Mouse (Mus musculus): ENCODE data around the gene Scn8a. TPM values are rescaled to one million over a fixed set of nuclear protein-coding genes. Genes with fewer than 3 reads are reported as not detected.

Gene Scn8a
- polyA plus RNA-seq, 1 experiment, result 0.45 TPM

DNA sequence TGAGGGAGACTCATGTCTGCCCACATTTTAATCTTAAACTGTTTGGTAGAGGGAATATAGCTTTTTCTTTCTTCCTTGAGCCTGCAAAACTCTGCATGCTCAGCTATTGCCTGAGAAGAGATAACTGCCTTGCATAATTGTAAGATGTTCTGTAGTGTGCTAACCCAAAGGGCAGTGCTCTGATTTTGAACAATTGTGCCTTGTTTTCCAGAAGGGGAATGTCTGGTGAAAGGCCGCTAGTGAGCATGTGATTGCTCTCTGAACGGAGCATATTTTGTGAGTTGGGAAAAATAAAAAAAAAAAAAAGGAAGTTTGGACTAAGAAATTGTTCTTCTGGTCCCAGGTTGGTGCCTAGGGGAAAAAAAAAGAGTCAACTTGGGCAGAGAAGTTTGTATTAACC, 159.3 kb downstream of the Scn8a start:
- Histone ChIP-seq H3K4me3 (ENCODE audit: insufficient read depth, low read depth, low read length) (no peak overlapping the region), H3K36me3 (ENCODE audit: control insufficient read depth, insufficient read depth, low read length) (no peaks in the 10 kb centered on the region), H3K27me3 (replicated peaks; ENCODE audit: control insufficient read depth, insufficient read depth, low read length) (no peaks in the 10 kb centered on the region), H3K4me1 (ENCODE audit: control insufficient read depth, insufficient read depth, low read length) (no peaks in the 10 kb centered on the region), H3K27ac (ENCODE audit: insufficient read depth, low read depth, low read length) (no peak overlapping the region)
- no peak for DNase-seq
- TF ChIP-seq POLR2A (IDR thresholded peaks at IDR 0.05; ENCODE audit: low read depth, low read length) (no peak), CTCF (conservative IDR thresholded peaks at IDR 0.05; ENCODE audit: insufficient read depth, insufficient read length, low read depth, low read length) (no peak)
- 70% methylated on average over 2 of the region's 2 CpGs for WGBS

- 61% methylated on average over 17 of the region's 17 CpGs for WGBS
- H3K27ac ChIP-seq (ENCODE audit: insufficient read depth, low read depth, low read length), result no peak overlapping the region
- H3K36me3 ChIP-seq (ENCODE audit: control insufficient read depth, insufficient read depth, low read length), result no peaks in the 10 kb centered on the region
- no peaks in the 10 kb centered on the region for H3K27me3 ChIP-seq (replicated peaks; ENCODE audit: control insufficient read depth, insufficient read depth, low read length)
- H3K4me3 ChIP-seq (ENCODE audit: insufficient read depth, low read depth, low read length), result no peak overlapping the region
- no peak for TF ChIP-seq POLR2A (IDR thresholded peaks at IDR 0.05; ENCODE audit: low read depth, low read length)
- peak; percentile 47; the same call in 1 of the 2 replicates for TF ChIP-seq CTCF (conservative IDR thresholded peaks at IDR 0.05; ENCODE audit: insufficient read depth, insufficient read length, low read depth, low read length)
- H3K4me1 ChIP-seq (ENCODE audit: control insufficient read depth, insufficient read depth, low read length), result no peaks in the 10 kb centered on the region
- DNase-seq, result no peak
Observed at GRCm38 (mm10) chr15:101039651-101040050, 170.0 kb downstream of the Scn8a start.

- DNase-seq, result no peak
- WGBS, result 74% methylated on average over 6 of the region's 6 CpGs
- H3K27ac ChIP-seq (ENCODE audit: insufficient read depth, low read depth, low read length), result no peak overlapping the region
- H3K4me3 ChIP-seq (ENCODE audit: insufficient read depth, low read depth, low read length), result no peak overlapping the region
- no peaks in the 10 kb centered on the region for H3K27me3 ChIP-seq (replicated peaks; ENCODE audit: control insufficient read depth, insufficient read depth, low read length)
- H3K36me3 ChIP-seq (ENCODE audit: control insufficient read depth, insufficient read depth, low read length), result no peaks in the 10 kb centered on the region
- no peak for TF ChIP-seq POLR2A (IDR thresholded peaks at IDR 0.05; ENCODE audit: low read depth, low read length)
- no peak for TF ChIP-seq CTCF (conservative IDR thresholded peaks at IDR 0.05; ENCODE audit: insufficient read depth, insufficient read length, low read depth, low read length)
- no peaks in the 10 kb centered on the region for H3K4me1 ChIP-seq (ENCODE audit: control insufficient read depth, insufficient read depth, low read length)
Observed at GRCm38 (mm10) chr15:101041966-101042365, 172.3 kb downstream of the Scn8a start.

GRCm38 (mm10) chr15:101042613-101043012, 173.0 kb downstream of the Scn8a start:
- no peaks in the 10 kb centered on the region for H3K36me3 ChIP-seq (ENCODE audit: control insufficient read depth, insufficient read depth, low read length)
- no peaks in the 10 kb centered on the region for H3K27me3 ChIP-seq (replicated peaks; ENCODE audit: control insufficient read depth, insufficient read depth, low read length)
- DNase-seq, result peak; percentile 66
- WGBS, result 30% methylated on average over 6 of the region's 6 CpGs
- H3K4me1 ChIP-seq (ENCODE audit: control insufficient read depth, insufficient read depth, low read length), result no peaks in the 10 kb centered on the region
- H3K27ac ChIP-seq (ENCODE audit: insufficient read depth, low read depth, low read length), result no peak overlapping the region
- no peak overlapping the region for H3K4me3 ChIP-seq (ENCODE audit: insufficient read depth, low read depth, low read length)
- no peak for TF ChIP-seq POLR2A (IDR thresholded peaks at IDR 0.05; ENCODE audit: low read depth, low read length)
- peak; percentile 82 for TF ChIP-seq CTCF (conservative IDR thresholded peaks at IDR 0.05; ENCODE audit: insufficient read depth, insufficient read length, low read depth, low read length)

DNA sequence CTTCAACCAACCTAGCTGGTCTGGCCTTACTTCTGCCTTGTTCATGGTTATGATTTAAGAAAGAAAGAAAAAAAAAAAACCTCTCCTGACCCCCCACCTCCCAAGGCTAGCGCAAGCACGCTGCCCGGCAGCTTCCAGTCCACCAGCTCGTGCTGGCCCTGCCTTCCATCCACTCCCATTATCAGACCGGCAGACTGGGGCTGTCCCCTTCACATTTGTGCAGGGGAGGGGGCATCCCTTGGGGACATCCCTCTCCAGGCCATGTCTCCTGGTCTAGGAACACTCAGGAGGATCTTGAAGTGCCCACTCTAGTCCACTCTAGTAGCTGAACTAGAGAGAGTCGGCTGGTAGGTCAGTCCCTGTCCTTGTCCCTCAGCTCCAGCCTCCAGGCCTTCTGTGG, 174.9 kb downstream of the Scn8a start:
- 53% methylated on average over 6 of the region's 6 CpGs for WGBS
- Histone ChIP-seq H3K4me1 (ENCODE audit: control insufficient read depth, insufficient read depth, low read length) (no peaks in the 10 kb centered on the region), H3K27me3 (replicated peaks; ENCODE audit: control insufficient read depth, insufficient read depth, low read length) (no peaks in the 10 kb centered on the region), H3K27ac (ENCODE audit: insufficient read depth, low read depth, low read length) (no peak overlapping the region), H3K4me3 (ENCODE audit: insufficient read depth, low read depth, low read length) (no peak overlapping the region), H3K36me3 (ENCODE audit: control insufficient read depth, insufficient read depth, low read length) (no peaks in the 10 kb centered on the region)
- DNase-seq, result no peak
- TF ChIP-seq POLR2A (IDR thresholded peaks at IDR 0.05; ENCODE audit: low read depth, low read length) (no peak), CTCF (conservative IDR thresholded peaks at IDR 0.05; ENCODE audit: insufficient read depth, insufficient read length, low read depth, low read length) (no peak)

GRCm38 (mm10) chr15:101046039-101046526, 176.4 kb downstream of the Scn8a start:
- Histone ChIP-seq H3K36me3 (ENCODE audit: control insufficient read depth, insufficient read depth, low read length) (no peaks in the 10 kb centered on the region), H3K4me1 (ENCODE audit: control insufficient read depth, insufficient read depth, low read length) (no peaks in the 10 kb centered on the region), H3K4me3 (ENCODE audit: insufficient read depth, low read depth, low read length) (peak overlapping the region; percentile 47; the same call in 1 of the 2 replicates), H3K27me3 (replicated peaks; ENCODE audit: control insufficient read depth, insufficient read depth, low read length) (no peaks in the 10 kb centered on the region), H3K27ac (ENCODE audit: insufficient read depth, low read depth, low read length) (no peak overlapping the region)
- WGBS, result 7% methylated on average over 43 of the region's 43 CpGs
- DNase-seq, result no peak
- TF ChIP-seq CTCF (conservative IDR thresholded peaks at IDR 0.05; ENCODE audit: insufficient read depth, insufficient read length, low read depth, low read length), result no peak
- TF ChIP-seq POLR2A (IDR thresholded peaks at IDR 0.05; ENCODE audit: low read depth, low read length), result no peak

GRCm38 (mm10) chr15:101046527-101047193, 177.0 kb downstream of the Scn8a start:
- Histone ChIP-seq H3K27me3 (replicated peaks; ENCODE audit: control insufficient read depth, insufficient read depth, low read length) (no peaks in the 10 kb centered on the region), H3K4me1 (ENCODE audit: control insufficient read depth, insufficient read depth, low read length) (no peaks in the 10 kb centered on the region), H3K27ac (ENCODE audit: insufficient read depth, low read depth, low read length) (no peak overlapping the region), H3K36me3 (ENCODE audit: control insufficient read depth, insufficient read depth, low read length) (no peaks in the 10 kb centered on the region), H3K4me3 (ENCODE audit: insufficient read depth, low read depth, low read length) (peak overlapping the region; percentile 47)
- no peak for TF ChIP-seq POLR2A (IDR thresholded peaks at IDR 0.05; ENCODE audit: low read depth, low read length)
- no peak for TF ChIP-seq CTCF (conservative IDR thresholded peaks at IDR 0.05; ENCODE audit: insufficient read depth, insufficient read length, low read depth, low read length)
- peak; percentile 37 for DNase-seq
- WGBS, result 1% methylated on average over 76 of the region's 77 CpGs
